Mouse (Mus musculus) adrenal gland, adult 2 months (tissue): ENCODE measurements at regions not wholly inside any gene's neighbourhood (a gene's known extent, or its start where the extent isn't known, plus 50 kb on each side); places are given as distances from the start of the nearest gene placed in this dataset.
A peak's percentile ranks its signal among the peaks of the same experiment; 100 is the strongest.

Source experiments
- DNase-seq: peaks from one replicate; pipeline ENCODE4 v3.0.0; 2021

GRCm38 (mm10) chr10:117515777-117516501 lies 113.4 kb upstream of the Cpm start:
- DNase-seq = peak; percentile 24

GRCm38 (mm10) chr10:117515039-117515438 lies 114.3 kb upstream of the Cpm start:
- no peak for DNase-seq

GRCm38 (mm10) chr10:117513925-117514546 lies 115.3 kb upstream of the Cpm start:
- DNase-seq = no peak

GRCm38 (mm10) chr10:117512424-117513257 lies 116.7 kb upstream of the Cpm start:
- no peak for DNase-seq

GRCm38 (mm10) chr10:117511483-117512406 lies 117.6 kb upstream of the Cpm start:
- no peak for DNase-seq

- DNase-seq = no peak
Measured at GRCm38 (mm10) chr10:117510529-117511482, 118.5 kb upstream of the Cpm start.

- DNase-seq = no peak
Measured at GRCm38 (mm10) chr10:117510224-117510486, 119.1 kb upstream of the Cpm start.

- no peak for DNase-seq
Measured at GRCm38 (mm10) chr10:117509431-117510223, 119.7 kb upstream of the Cpm start.

- no peak for DNase-seq
Measured at GRCm38 (mm10) chr10:117506252-117506992, 122.9 kb upstream of the Cpm start.

GRCm38 (mm10) chr10:117505529-117505928 lies 123.8 kb upstream of the Cpm start:
- no peak for DNase-seq

- DNase-seq = no peak
Measured at GRCm38 (mm10) chr10:117505057-117505456, 124.2 kb upstream of the Cpm start.

GRCm38 (mm10) chr10:117504267-117504902 lies 124.6 kb upstream of the Cpsf6 start:
- no peak for DNase-seq

GRCm38 (mm10) chr10:117503222-117504184 lies 123.7 kb upstream of the Cpsf6 start:
- no peak for DNase-seq

GRCm38 (mm10) chr10:117502731-117503130 lies 122.9 kb upstream of the Cpsf6 start:
- no peak for DNase-seq

- no peak for DNase-seq
Measured at GRCm38 (mm10) chr10:117502135-117502534, 122.3 kb upstream of the Cpsf6 start.

- no peak for DNase-seq
Measured at GRCm38 (mm10) chr10:117501426-117501825, 121.6 kb upstream of the Cpsf6 start.

GRCm38 (mm10) chr10:117500457-117501108 lies 120.8 kb upstream of the Cpsf6 start:
- DNase-seq = no peak
